Mouse (Mus musculus): ENCODE data around the gene Rsrc2.

DNA sequence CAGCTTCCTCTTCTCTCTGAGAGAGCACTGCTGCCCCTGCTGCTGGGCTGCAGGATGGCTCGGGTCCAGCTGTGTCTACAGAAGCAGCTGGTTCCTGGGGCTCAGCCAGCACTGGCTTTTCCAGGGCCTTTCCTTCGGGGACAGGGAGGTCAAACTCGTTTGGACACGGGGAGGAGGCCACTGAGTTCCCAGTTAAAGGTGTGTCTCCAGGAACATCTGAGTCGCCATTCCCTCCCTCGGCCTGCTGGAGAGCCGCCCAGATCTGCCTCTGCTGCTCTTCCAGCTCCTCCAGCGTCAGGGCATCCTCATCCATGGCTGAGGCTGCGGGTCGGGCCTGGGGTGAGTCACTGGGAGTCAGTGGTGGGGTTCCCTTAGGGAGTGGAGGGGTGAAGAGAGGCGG is 48.6 kb downstream of the Rsrc2 start:
- TF ChIP-seq GATA1 (IDR thresholded peaks at IDR 0.05; ENCODE audit: borderline replicate concordance, low read length) (no peak), FLI1 (IDR thresholded peaks at IDR 0.05; ENCODE audit: low read length) (no peak)
